Mouse (Mus musculus) forebrain, embryonic 11.5 days (tissue): ENCODE measurements around the gene Cfap100. TPM values are rescaled to one million over a fixed set of nuclear protein-coding genes. Genes with fewer than 3 reads are reported as not detected.

Experiments used
- ATAC-seq: fragments of 200-750 bp; cut with Nextera tagmentation; replicated peaks from 2 replicates; pipeline ENCODE4 v1.8.0; 2017; ENCODE audit warnings: moderate TSS enrichment; ENCODE audit not compliant: low FRiP score
- DNase-seq: peaks from one replicate; pipeline ENCODE4 v3.0.0-alpha.2; 2017; ENCODE audit warnings: low spot score
- H3K27ac ChIP-seq: fragments of 300-500 bp; sonication (generic); 2 replicates; pipeline ENCODE4 v1.5.1; 2014; ENCODE audit warnings: low read depth, low read length
- H3K27me3 ChIP-seq: fragments of 300-500 bp; sonication (generic); 2 replicates; pipeline ENCODE4 v1.6.1; 2014; ENCODE audit warnings: mild to moderate bottlenecking, low read length, mixed read lengths; ENCODE audit not compliant: control insufficient read depth, insufficient read depth
- H3K36me3 ChIP-seq: fragments of 300-500 bp; sonication (generic); 2 replicates; pipeline ENCODE4 v1.6.1; 2014; ENCODE audit warnings: mild to moderate bottlenecking, low read length, moderate library complexity, mixed read lengths; ENCODE audit not compliant: control insufficient read depth, insufficient read depth
- H3K4me1 ChIP-seq: fragments of 300-500 bp; sonication (generic); replicated peaks from 2 replicates; pipeline ENCODE4 v1.6.1; 2014; ENCODE audit warnings: low read length, mixed read lengths; ENCODE audit not compliant: control insufficient read depth, insufficient read depth
- H3K4me2 ChIP-seq: fragments of 300-500 bp; sonication (generic); 2 replicates; pipeline ENCODE4 v1.6.1; 2014; ENCODE audit warnings: low read depth, mild to moderate bottlenecking, low read length, moderate library complexity, mixed read lengths; ENCODE audit not compliant: severe bottlenecking
- H3K4me3 ChIP-seq: fragments of 300-500 bp; sonication (generic); 2 replicates; pipeline ENCODE4 v1.5.1; 2014; ENCODE audit warnings: low read depth, low read length
- H3K9ac ChIP-seq: fragments of 300-500 bp; sonication (generic); 2 replicates; pipeline ENCODE4 v1.6.1; 2014; ENCODE audit warnings: low read length
- H3K9me3 ChIP-seq: fragments of 300-500 bp; sonication (generic); 2 replicates; pipeline ENCODE4 v1.6.1; 2016; ENCODE audit warnings: low read length, mixed read lengths; ENCODE audit not compliant: control insufficient read depth
- WGBS: fragments of 180-500 bp; shearing (Covaris S2); extraction: QIAGEN DNeasy Blood & Tissue Kit; methylation state at CpG from one replicate; pipeline ENCODE4 v1.1.7; 2014; 5-methylcytosine and 5-hydroxymethylcytosine counted together
- polyA plus RNA-seq: library from polyadenylated mRNA; unstranded; fragments of >200 nt; fragmentation: Nextera tagmentation; extraction: Ambion mirVana; gene quantifications from 2 replicates; pipeline ENCODE4 v1.2.1, GENCODE M21; 2014

Cfap100 gene
- polyA plus RNA-seq, 1 experiment from 2014 or later: 1.8 TPM

GRCm38 (mm10) chr6:90463228-90463862 lies 34.7 kb upstream of the Cfap100 start:
- Histone ChIP-seq H3K9ac (peak overlapping the region; percentile 48), H3K4me2 (peak overlapping the region; percentile 100), H3K4me3 (peak overlapping the region; percentile 59), H3K4me1 (peaks cover 6% of the 10 kb centered on the region; the same call in 1 of the 2 replicates), H3K36me3 (no peaks in the 10 kb centered on the region), H3K9me3 (no peaks in the 10 kb centered on the region), H3K27ac (no peak overlapping the region), H3K27me3 (peaks cover 19% of the 10 kb centered on the region)
- ATAC-seq: peak; percentile 76
- 0% methylated on average over 31 of the region's 31 CpGs for WGBS
- DNase-seq: peak; percentile 79

- Histone ChIP-seq H3K4me1 (peaks cover 6% of the 10 kb centered on the region; the same call in 1 of the 2 replicates), H3K4me3 (peak overlapping the region; percentile 59), H3K9ac (peak overlapping the region; percentile 48), H3K27ac (no peak overlapping the region), H3K4me2 (peak overlapping the region; percentile 100), H3K27me3 (peaks cover 19% of the 10 kb centered on the region), H3K36me3 (no peaks in the 10 kb centered on the region), H3K9me3 (no peaks in the 10 kb centered on the region)
- ATAC-seq (peak; percentile 62), DNase-seq (no peak)
- under 1% methylated on average over 37 of the region's 38 CpGs for whole genome bisulfite sequencing
Measured at GRCm38 (mm10) chr6:90462841-90463227, 34.2 kb upstream of the Cfap100 start.

- Histone ChIP-seq H3K4me2 (peak within 1 kb of the TSS; percentile 100), H3K9ac (peak within 1 kb of the TSS; percentile 48), H3K27me3 (peaks cover 19% of the 10 kb centered on the region), H3K4me3 (peak within 1 kb of the TSS; percentile 59), H3K9me3 (no peaks in the 10 kb centered on the region), H3K36me3 (no peaks in the 10 kb centered on the region), H3K4me1 (peaks cover 6% of the 10 kb centered on the region; the same call in 1 of the 2 replicates), H3K27ac (no peak within 1 kb of the TSS)
- DNase-seq: peak; percentile 80
- ATAC-seq: peak; percentile 78
- under 1% methylated on average over 62 of the region's 70 CpGs for WGBS
Measured at GRCm38 (mm10) chr6:90462181-90462706, 33.6 kb upstream of the Cfap100 start, which contains the start of gene Klf15. TSS of gene Klf15 (plus strand) at chr6:90462576.

GRCm38 (mm10) chr6:90461771-90462170 lies 33.2 kb upstream of the Cfap100 start:
- peaks cover 6% of the 10 kb centered on the region; the same call in 1 of the 2 replicates for H3K4me1 ChIP-seq
- no peaks in the 10 kb centered on the region for H3K36me3 ChIP-seq
- DNase-seq (no peak), ATAC-seq (no peak; the same call in 1 of the 2 replicates)
- peak overlapping the region; percentile 59 for H3K4me3 ChIP-seq
- H3K9me3 ChIP-seq: no peaks in the 10 kb centered on the region
- no peak overlapping the region for H3K27ac ChIP-seq
- 7% methylated on average over 12 of the region's 12 CpGs for WGBS
- H3K27me3 ChIP-seq: peaks cover 19% of the 10 kb centered on the region
- H3K9ac ChIP-seq: no peak overlapping the region
- peak overlapping the region; percentile 100 for H3K4me2 ChIP-seq

- Histone ChIP-seq H3K9me3 (no peaks in the 10 kb centered on the region), H3K4me1 (peaks cover 6% of the 10 kb centered on the region; the same call in 1 of the 2 replicates), H3K27ac (no peak overlapping the region), H3K9ac (no peak overlapping the region), H3K4me2 (no peak overlapping the region), H3K4me3 (no peak overlapping the region), H3K36me3 (no peaks in the 10 kb centered on the region), H3K27me3 (peaks cover 19% of the 10 kb centered on the region)
- WGBS: 79% methylated on average over 2 of the region's 2 CpGs
- no peak for DNase-seq
- ATAC-seq: no peak
Measured at GRCm38 (mm10) chr6:90461181-90461580, 32.6 kb upstream of the Cfap100 start.

- 86% methylated on average over 2 of the region's 2 CpGs for WGBS
- Histone ChIP-seq H3K27me3 (peaks cover 14% of the 10 kb centered on the region), H3K27ac (no peak overlapping the region), H3K4me1 (peaks cover 2% of the 10 kb centered on the region; the same call in 1 of the 2 replicates), H3K9ac (no peak overlapping the region), H3K9me3 (no peaks in the 10 kb centered on the region), H3K4me2 (no peak overlapping the region), H3K36me3 (no peaks in the 10 kb centered on the region), H3K4me3 (no peak overlapping the region)
- DNase-seq (no peak), ATAC-seq (no peak)
Measured at GRCm38 (mm10) chr6:90457421-90457820, 28.8 kb upstream of the Cfap100 start.

- Histone ChIP-seq H3K9me3 (no peaks in the 10 kb centered on the region), H3K36me3 (no peaks in the 10 kb centered on the region), H3K27me3 (no peaks in the 10 kb centered on the region), H3K27ac (no peak overlapping the region), H3K4me3 (no peak overlapping the region), H3K9ac (no peak overlapping the region), H3K4me2 (no peak overlapping the region), H3K4me1 (no peaks in the 10 kb centered on the region)
- 79% methylated on average over 5 of the region's 5 CpGs for whole genome bisulfite sequencing
- ATAC-seq (no peak), DNase-seq (no peak)
Measured at GRCm38 (mm10) chr6:90453751-90454150, 25.2 kb upstream of the Cfap100 start.

GRCm38 (mm10) chr6:90452603-90453002 lies 24.0 kb upstream of the Cfap100 start:
- no peak for DNase-seq
- H3K9me3 ChIP-seq: no peaks in the 10 kb centered on the region
- H3K9ac ChIP-seq: no peak overlapping the region
- no peaks in the 10 kb centered on the region for H3K4me1 ChIP-seq
- H3K4me3 ChIP-seq: no peak overlapping the region
- no peak overlapping the region for H3K27ac ChIP-seq
- H3K27me3 ChIP-seq: no peaks in the 10 kb centered on the region
- ATAC-seq: no peak
- no peak overlapping the region for H3K4me2 ChIP-seq
- H3K36me3 ChIP-seq: no peaks in the 10 kb centered on the region

GRCm38 (mm10) chr6:90451512-90451911 lies 22.9 kb upstream of the Cfap100 start:
- Histone ChIP-seq H3K27me3 (no peaks in the 10 kb centered on the region), H3K36me3 (no peaks in the 10 kb centered on the region), H3K4me3 (no peak overlapping the region), H3K4me1 (0 out of 2 replicates have a peak, but pooled peaks cover 2% of the 10 kb centered on the region), H3K4me2 (no peak overlapping the region), H3K9ac (no peak overlapping the region), H3K27ac (no peak overlapping the region), H3K9me3 (no peaks in the 10 kb centered on the region)
- ATAC-seq (no peak), DNase-seq (no peak)
- 90% methylated on average over 5 of the region's 5 CpGs for WGBS
